Mouse (Mus musculus): Measurements from ENCODE around the gene Kcng1. TPM values are rescaled to one million over a fixed set of nuclear protein-coding genes. Genes with fewer than 3 reads are reported as not detected.

Gene Kcng1
- total RNA-seq, 1 experiment from 2014 or later: 0.74 TPM

- ATAC-seq (replicated peaks in 1 of 2; ENCODE audit: insufficient read depth in 1 of 2, low FRiP score in 2 of 2, low TSS enrichment in 1 of 2, low read depth in 1 of 2, poor library complexity in 2 of 2, severe bottlenecking in 2 of 2): peak; percentile 53 to 54; a peak in 3 of 4 replicates
Observed at GRCm38 (mm10) chr2:168274374-168274935, 7.1 kb downstream of the Kcng1 start.

DNA sequence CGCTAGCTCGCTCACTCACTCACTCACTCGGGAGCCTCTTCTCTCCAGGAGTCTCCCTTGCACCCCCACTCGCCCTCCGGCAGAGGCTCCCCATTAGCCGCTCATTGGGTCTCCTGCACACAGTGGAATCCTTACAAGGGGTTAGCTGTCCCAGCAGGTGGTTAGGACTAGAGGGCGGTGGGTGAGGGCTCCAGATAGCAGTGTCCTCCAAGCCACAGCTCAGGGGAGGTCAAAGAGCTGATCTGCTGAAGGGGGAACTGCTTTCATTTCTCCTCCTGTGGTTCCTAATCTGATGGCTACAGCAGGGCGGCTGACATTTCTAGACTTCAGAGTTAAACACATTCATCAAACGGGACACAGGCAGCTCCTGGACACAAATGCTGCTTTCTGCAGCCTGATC is 8.1 kb downstream of the Kcng1 start:
- peak; percentile 73 to 75 for ATAC-seq (replicated peaks in 1 of 2; ENCODE audit: insufficient read depth in 1 of 2, low FRiP score in 2 of 2, low TSS enrichment in 1 of 2, low read depth in 1 of 2, poor library complexity in 2 of 2, severe bottlenecking in 2 of 2)

DNA sequence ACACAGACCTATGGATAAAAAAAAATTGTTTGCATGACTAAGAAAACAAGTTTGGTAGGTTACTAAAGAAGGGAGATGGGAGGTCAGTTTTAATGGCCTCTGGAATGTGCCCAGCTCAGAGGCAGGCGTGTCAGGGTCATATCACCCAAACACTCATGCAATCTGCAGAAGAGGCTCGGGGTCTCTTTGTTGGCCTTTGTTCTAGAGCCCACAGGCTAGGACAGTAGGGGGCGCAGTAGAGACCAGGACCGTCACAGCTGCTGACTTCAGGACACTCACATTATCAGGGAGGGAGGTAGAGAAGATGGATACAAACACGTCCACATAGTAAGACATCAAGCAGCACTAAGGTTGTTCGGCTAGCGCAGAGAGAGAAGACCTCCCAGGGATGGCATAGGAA is 13.5 kb downstream of the Kcng1 start:
- no peak for ATAC-seq (replicated peaks in 1 of 2; ENCODE audit: insufficient read depth in 1 of 2, low FRiP score in 2 of 2, low TSS enrichment in 1 of 2, low read depth in 1 of 2, poor library complexity in 2 of 2, severe bottlenecking in 2 of 2)

- ATAC-seq (replicated peaks in 1 of 2; ENCODE audit: insufficient read depth in 1 of 2, low FRiP score in 2 of 2, low TSS enrichment in 1 of 2, low read depth in 1 of 2, poor library complexity in 2 of 2, severe bottlenecking in 2 of 2): no peak
Observed at GRCm38 (mm10) chr2:168260900-168261299, 20.6 kb downstream of the Kcng1 start.

- peak in 1 of 2 experiments; percentile 22; a peak in 2 of 4 replicates for ATAC-seq (replicated peaks in 1 of 2; ENCODE audit: insufficient read depth in 1 of 2, low FRiP score in 2 of 2, low TSS enrichment in 1 of 2, low read depth in 1 of 2, poor library complexity in 2 of 2, severe bottlenecking in 2 of 2)
Observed at GRCm38 (mm10) chr2:168260124-168260523, 21.4 kb downstream of the Kcng1 start.

DNA sequence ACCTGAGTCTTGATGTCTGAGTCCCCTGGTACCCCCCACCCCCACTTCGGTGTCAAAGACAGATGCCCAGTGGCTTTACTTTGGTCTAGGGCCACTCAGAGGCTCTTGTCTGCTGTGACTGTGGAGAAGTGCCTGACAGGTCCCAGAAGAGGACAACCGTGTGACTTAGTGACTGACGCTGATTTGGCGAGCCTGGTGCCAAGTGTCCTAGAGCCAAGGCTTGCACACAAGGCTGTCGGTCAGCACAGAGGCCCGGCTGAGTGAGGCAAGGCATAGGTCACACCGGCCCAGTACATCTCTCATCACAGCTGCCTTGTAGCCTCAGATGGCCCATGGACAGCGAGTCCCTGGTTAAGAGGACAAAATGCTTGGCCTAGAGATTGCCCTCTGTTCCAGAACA is 22.5 kb downstream of the Kcng1 start:
- ATAC-seq (replicated peaks in 1 of 2; ENCODE audit: insufficient read depth in 1 of 2, low FRiP score in 2 of 2, low TSS enrichment in 1 of 2, low read depth in 1 of 2, poor library complexity in 2 of 2, severe bottlenecking in 2 of 2): no peak

- ATAC-seq (replicated peaks in 1 of 2; ENCODE audit: insufficient read depth in 1 of 2, low FRiP score in 2 of 2, low TSS enrichment in 1 of 2, low read depth in 1 of 2, poor library complexity in 2 of 2, severe bottlenecking in 2 of 2): no peak
Observed at GRCm38 (mm10) chr2:168257188-168257587, 24.3 kb downstream of the Kcng1 start.

DNA sequence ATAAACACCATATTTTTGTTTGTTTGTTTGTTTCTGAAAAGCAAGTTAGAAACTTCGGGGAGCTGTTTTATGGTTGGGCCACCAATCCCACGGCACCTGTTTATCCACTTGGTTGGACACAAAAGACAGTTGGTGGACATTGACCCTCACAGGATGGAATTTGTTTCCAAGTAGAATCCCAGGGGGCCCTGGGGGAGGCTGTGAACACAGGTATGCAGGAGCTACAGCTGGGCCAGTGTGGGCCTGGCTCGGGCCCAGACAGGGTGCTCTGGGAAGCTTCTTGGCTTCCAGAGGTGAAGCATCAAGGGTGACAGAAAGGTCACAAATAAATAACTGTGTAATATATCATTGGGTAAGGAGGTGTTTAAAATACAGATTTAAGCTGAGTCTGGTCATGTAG is 25.0 kb downstream of the Kcng1 start:
- ATAC-seq (replicated peaks in 1 of 2; ENCODE audit: insufficient read depth in 1 of 2, low FRiP score in 2 of 2, low TSS enrichment in 1 of 2, low read depth in 1 of 2, poor library complexity in 2 of 2, severe bottlenecking in 2 of 2): no peak

DNA sequence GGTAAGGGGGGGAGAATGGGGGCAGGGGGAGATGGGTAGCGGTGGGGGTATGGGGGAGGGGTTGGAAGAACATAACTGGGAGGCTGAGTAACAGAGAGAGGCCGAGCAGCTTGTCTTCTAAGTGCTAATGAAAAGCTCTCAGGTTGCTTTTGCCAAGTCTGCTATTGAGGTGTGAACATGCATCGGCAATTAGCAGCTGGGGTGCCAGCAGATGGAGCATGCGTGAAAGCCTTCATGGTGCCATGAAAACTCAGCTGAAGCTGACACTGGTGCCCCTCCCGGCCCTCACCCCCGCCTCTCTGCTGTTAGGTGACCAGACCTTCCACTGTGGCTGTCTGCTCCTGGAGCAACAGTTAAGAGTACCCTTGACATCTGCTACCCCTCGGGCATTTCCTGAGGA is 27.7 kb downstream of the Kcng1 start:
- ATAC-seq (replicated peaks in 1 of 2; ENCODE audit: insufficient read depth in 1 of 2, low FRiP score in 2 of 2, low TSS enrichment in 1 of 2, low read depth in 1 of 2, poor library complexity in 2 of 2, severe bottlenecking in 2 of 2): no peak

GRCm38 (mm10) chr2:168252639-168253292 is 28.8 kb downstream of the Kcng1 start:
- peak; percentile 12 to 35; a peak in 1 of 4 replicates for ATAC-seq (replicated peaks in 1 of 2; ENCODE audit: insufficient read depth in 1 of 2, low FRiP score in 2 of 2, low TSS enrichment in 1 of 2, low read depth in 1 of 2, poor library complexity in 2 of 2, severe bottlenecking in 2 of 2)

DNA sequence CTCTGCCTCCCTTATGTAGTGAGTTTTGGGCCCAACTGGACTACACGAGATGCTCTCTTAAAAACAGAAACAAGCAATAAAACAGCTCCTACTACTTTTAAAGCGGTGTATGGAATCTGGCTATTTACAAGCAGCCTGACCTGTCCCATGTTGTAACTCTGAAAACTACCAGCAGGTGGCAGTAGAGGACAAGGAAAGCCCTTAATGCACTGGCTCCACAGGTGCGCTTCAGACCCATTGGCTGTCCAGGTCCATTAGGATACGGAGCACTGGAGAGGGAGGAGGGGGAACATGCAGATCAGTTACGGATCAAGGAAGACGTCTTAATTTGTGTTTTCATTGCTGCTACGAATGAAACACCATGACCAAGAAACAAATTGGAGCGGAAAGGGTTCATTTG is 31.3 kb downstream of the Kcng1 start:
- peak; percentile 63 to 70; a peak in 3 of 4 replicates for ATAC-seq (replicated peaks in 1 of 2; ENCODE audit: insufficient read depth in 1 of 2, low FRiP score in 2 of 2, low TSS enrichment in 1 of 2, low read depth in 1 of 2, poor library complexity in 2 of 2, severe bottlenecking in 2 of 2)

DNA sequence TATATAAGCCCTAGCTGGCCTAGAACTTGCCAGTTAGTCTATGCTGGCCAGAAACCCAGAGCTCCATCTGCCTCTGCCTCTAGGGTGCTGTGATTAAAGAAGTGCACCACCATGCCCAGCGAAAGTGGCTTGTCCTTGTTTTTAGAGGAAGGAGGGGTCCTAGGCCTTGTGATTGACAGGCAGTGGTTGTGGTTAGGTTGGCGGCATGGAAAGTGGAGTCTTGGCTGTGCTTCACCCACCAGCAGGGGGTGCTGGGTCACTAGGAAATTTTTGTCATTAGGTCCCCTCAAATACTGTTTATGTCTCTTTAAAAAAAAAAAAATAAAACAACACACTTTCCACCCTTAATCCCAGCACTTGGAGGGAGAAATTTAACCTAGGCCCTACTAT is 32.7 kb downstream of the Kcng1 start:
- ATAC-seq (replicated peaks in 1 of 2; ENCODE audit: insufficient read depth in 1 of 2, low FRiP score in 2 of 2, low TSS enrichment in 1 of 2, low read depth in 1 of 2, poor library complexity in 2 of 2, severe bottlenecking in 2 of 2): peak; percentile 39 to 80

DNA sequence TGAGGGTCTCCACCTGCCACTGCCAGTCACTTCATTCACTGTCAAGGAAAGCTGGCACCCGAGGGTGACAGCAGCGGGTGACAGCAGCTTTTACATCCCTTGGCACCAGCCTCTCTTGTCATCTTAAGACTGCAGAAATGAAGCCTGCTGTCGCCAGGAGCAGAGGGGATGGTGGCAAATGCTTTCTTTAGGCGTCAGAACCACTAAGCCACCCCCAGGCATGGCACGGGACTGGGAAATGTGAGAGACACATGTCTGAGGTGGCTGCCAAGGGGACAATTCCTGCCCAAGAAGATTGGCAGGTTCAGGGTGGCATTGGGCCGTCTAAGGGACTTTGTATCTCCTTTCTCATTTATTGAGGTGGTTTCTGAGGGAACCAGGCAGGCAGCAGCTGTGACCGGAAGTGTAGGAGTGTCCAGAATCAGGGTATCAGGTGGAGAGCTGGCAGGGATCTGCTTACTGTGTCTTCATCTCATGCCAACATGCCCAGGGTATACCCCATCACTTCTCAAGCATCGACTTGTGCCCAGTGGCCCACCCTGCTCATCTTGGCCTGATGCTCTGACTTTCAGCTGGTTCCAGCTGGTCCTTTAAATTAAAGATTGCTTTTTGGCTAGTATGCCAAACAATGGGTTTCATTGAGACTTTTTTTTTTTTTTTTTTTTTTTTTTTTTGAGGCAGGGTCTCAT is 33.2 kb downstream of the Kcng1 start:
- no peak for ATAC-seq (replicated peaks in 1 of 2; ENCODE audit: insufficient read depth in 1 of 2, low FRiP score in 2 of 2, low TSS enrichment in 1 of 2, low read depth in 1 of 2, poor library complexity in 2 of 2, severe bottlenecking in 2 of 2)

DNA sequence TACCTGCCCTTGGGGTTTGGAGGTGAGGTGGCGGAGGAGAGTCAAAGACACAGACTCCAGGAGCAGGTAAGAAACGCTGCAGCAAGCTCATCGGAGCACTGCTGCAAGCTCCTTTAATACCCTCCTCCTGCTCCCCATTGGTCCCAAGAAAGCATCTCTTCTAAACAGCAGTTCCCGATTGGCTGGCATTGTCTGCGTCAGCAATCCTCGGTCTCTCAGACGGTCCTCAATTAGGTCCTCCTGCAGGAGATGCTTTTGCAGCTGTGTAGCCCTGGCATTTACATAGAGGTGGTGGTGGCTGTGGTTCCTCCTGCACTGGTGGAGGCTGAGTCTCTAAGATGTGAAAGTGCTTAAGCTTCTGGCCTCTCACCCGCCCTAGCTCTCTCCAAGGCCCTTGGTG is 36.0 kb downstream of the Kcng1 start:
- ATAC-seq (replicated peaks in 1 of 2; ENCODE audit: insufficient read depth in 1 of 2, low FRiP score in 2 of 2, low TSS enrichment in 1 of 2, low read depth in 1 of 2, poor library complexity in 2 of 2, severe bottlenecking in 2 of 2): no peak

- no peak for ATAC-seq (replicated peaks in 1 of 2; ENCODE audit: insufficient read depth in 1 of 2, low FRiP score in 2 of 2, low TSS enrichment in 1 of 2, low read depth in 1 of 2, poor library complexity in 2 of 2, severe bottlenecking in 2 of 2)
Observed at GRCm38 (mm10) chr2:168243278-168243677, 38.3 kb downstream of the Kcng1 start.

GRCm38 (mm10) chr2:168242841-168243240 is 38.7 kb downstream of the Kcng1 start:
- no peak for ATAC-seq (replicated peaks in 1 of 2; ENCODE audit: insufficient read depth in 1 of 2, low FRiP score in 2 of 2, low TSS enrichment in 1 of 2, low read depth in 1 of 2, poor library complexity in 2 of 2, severe bottlenecking in 2 of 2)

- ATAC-seq (replicated peaks in 1 of 2; ENCODE audit: insufficient read depth in 1 of 2, low FRiP score in 2 of 2, low TSS enrichment in 1 of 2, low read depth in 1 of 2, poor library complexity in 2 of 2, severe bottlenecking in 2 of 2): no peak
Observed at GRCm38 (mm10) chr2:168238335-168238734, 43.2 kb downstream of the Kcng1 start.

DNA sequence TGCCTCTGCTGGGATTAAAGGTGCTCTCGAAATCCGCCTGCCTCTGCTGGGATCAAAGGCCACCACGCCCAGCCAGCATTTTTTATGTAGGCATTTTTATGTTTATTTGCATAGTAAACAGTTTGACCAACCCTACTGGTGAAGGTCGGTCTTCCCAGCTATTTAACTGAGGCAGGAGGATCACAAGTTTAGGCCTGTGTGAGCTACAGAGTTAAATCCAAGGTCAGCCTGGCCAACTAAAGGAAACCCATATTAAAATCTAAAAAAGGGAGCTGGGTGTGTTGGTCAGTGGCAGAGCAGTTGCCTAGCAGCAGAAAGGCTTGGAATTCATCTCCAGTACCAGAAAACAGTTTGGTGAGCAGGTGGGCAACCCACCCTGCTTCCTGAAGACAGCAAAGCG is 48.2 kb downstream of the Kcng1 start:
- no peak for ATAC-seq (replicated peaks in 1 of 2; ENCODE audit: insufficient read depth in 1 of 2, low FRiP score in 2 of 2, low TSS enrichment in 1 of 2, low read depth in 1 of 2, poor library complexity in 2 of 2, severe bottlenecking in 2 of 2)

- ATAC-seq (replicated peaks in 1 of 2; ENCODE audit: insufficient read depth in 1 of 2, low FRiP score in 2 of 2, low TSS enrichment in 1 of 2, low read depth in 1 of 2, poor library complexity in 2 of 2, severe bottlenecking in 2 of 2): no peak
Observed at GRCm38 (mm10) chr2:168231471-168231829, 50.1 kb downstream of the Kcng1 start.
